Mouse (Mus musculus) ovary, postnatal 10 days (tissue): ENCODE results near the gene Sclt1.

Experiments used
- DNase-seq: peaks from one replicate; pipeline ENCODE4 v3.0.0; 2022; ENCODE audit warnings: low spot score

Gene Sclt1

DNA sequence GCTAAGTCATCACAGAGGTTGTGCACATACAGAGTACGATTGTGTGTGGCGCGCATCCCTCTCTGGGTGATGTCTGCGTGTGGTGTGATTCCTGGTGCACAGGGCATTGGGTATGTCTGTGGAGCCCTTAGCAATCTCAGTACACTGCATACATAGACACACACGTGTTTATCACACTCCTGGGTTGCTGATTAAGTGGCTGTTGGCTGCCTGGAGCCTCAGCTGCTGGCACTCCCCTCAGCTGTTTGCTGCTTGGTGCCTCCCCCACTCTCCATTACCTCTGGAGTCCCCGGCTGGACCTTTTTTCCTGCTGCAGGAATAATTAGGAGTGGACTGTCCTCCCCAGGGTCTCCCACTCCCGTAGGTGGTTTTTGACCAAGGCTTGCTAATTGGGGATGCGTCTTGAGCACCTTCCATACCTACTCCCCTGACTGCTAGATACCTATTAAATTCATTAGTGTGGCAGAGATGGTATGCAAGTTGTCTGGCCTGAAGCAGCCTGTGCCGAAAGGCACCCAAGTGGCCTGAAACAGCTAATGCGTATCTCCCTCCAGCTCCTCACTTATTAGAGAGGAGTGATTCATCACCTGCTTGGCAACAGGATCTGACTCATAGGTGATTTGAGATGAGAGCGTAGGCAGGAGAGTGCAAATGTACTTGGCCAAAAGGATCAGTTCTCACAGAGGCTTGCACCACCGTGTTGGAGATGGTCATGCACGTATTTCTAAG is 136.5 kb downstream of the Sclt1 start:
- DNase-seq: no peak

DNA sequence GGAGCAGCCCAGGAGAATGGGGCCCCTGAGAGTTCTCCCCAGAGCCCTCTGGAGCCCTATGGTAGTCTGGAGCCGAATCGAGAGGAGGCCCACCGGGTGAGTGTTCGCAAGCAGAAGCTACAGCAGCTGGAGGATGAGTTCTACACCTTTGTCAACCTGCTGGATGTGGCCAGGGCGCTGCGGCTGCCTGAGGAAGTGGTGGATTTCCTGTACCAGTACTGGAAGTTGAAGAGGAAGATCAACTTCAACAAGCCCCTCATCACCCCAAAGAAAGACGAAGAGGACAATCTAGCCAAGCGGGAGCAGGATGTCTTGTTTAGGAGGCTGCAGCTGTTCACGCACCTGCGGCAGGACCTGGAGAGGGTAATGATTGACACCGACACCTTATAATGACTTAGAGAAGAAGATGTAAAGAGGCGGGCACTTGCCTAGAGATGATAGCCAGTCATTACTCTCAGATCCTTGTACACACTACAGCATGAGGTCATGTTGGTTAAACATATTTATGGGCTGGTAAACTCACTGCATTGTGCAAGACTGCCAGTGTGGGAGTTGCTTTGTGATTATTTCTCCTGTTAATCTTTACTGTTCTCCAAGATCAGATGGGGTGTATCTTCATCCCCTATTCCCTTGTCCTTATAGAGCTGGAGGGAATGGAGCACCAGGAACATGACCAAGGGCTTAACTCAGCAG is 137.5 kb downstream of the Sclt1 start:
- no peak for DNase-seq

DNA sequence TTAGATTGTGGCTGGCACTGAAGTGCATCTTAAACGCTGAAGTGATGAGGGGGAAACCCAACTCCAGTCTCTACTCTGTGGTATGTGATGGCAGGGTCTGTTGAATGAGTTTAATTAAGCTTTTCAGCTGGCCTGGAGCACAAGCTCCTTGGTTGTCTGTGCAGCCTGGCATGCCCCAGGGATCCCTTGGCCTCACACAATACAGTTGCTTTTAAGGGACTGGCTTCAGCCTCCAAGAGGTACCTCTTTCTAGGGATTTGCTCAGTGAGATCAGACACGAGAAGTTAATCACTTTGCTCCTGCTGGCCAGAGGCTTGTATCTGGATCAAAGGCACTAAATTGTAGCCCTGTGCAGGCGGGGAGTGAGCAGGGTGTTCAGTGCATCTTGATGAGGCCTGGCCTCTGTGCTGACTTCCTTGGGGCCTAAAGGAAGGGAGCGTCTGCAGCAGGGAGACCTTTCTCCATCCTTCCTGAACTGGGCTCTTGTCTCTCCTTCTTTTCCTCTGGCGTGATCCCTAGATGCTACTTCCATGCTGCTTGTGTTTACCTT is 138.8 kb downstream of the Sclt1 start:
- DNase-seq: no peak

DNA sequence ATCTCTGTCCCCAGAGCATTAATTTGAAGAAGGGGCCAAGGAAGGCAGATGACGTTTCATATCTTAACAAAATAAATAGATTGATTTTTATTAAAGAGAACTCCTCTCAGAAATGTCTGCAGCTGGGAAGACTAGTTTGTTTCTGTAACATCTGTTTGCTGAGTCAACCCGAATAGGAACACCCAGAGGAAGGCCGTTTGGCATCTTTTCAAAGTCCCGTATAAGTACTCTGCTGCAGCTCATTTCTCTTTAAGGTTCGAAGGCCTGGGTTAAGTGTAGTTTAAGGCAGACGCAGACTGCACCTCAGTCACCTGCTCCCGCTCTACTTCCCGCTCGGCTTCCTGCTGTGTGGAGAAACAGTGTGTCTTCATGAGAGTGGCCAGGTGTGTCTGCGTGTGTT is 139.4 kb downstream of the Sclt1 start:
- no peak for DNase-seq

DNA sequence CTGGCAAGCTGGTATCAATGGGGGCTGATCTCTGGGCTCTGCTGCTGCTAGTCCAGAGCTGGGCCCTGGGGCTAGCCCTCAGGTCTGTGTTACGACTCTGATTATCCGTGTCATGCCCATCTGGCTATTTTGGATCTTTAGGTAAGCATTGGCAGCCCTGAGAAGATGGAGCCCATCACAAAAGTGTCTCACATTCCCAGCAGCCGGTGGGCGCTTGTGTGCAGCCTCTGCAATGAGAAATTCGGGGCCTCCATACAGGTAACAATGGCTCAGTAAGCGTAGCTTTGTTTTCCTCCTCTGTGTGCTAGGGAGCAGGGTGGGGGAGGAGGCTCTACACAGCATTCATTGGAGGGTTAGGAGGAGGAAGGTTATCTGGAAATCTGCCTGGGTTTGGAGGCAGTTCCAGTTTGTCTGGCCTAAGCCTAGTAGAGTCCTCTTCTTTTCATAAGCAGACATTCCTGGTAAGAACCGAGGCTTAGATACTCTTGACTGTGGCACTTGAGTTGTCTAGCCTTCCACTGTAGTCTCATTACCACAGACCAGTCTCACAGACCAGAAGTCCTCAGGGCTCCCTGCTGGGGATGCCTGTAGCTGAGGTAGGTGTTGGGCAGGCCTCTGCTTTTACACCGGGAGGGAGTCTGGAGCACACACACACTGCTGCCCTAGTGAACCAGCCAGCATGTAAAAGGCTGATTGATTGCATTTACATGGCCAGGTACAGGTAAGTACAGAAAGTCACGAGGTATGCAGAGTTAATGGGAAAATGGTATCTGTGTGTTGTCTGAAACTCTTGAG is 140.9 kb downstream of the Sclt1 start:
- no peak for DNase-seq

DNA sequence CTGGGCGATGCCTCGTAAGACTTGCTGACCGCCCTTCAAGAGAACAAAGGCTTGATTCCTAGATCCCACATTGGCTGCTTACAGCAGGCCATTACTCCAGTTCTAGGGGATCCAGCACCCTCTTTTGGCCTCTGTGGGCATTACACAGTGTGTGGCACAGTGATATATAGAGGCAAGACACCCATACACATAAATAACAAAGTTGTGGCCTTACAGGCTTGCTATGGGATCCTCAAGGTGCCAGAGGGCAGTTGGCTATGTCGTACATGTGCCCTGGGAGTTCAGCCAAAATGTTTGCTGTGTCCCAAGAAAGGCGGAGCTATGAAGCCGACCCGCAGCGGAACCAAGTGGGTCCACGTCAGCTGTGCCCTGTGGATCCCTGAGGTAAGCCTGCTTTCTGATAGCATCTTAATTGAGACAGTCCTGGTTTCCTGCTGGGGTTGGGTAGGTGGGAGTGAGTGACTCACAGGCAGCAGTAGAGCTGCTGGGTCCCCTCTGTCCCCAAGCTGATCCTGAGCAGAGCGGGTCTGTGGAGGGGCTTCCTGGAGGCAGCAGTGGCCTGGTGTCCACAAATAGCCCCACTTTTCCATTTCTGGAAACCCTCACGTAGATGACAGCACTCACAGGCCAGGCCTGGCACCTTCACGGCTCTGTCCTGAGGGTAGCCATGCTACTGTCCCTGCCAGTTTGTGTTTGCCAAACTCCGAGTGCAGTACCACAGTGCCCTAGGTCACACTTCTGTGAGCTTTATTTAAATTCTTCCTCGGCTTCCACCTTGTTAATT is 142.3 kb downstream of the Sclt1 start:
- no peak for DNase-seq

DNA sequence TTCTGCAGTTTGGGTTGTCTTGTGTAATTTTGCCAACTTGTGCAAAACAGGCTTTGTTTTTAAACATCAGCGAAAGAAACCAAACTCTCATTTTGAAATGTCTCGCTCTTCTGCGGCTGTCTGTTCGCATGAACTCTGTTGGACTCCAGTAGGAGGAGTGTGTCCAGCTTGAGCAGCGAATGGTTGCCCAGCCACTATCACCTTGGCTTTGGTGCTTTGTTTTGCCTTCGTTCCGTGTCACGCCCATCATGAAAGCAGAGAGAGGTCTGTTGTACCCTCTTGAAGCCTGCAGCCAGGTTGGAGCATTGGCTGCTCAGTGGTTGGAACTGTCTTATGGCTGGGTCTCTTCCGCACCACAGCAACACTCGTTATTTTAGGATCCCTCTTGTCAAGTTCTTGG is 143.1 kb downstream of the Sclt1 start:
- DNase-seq: no peak

DNA sequence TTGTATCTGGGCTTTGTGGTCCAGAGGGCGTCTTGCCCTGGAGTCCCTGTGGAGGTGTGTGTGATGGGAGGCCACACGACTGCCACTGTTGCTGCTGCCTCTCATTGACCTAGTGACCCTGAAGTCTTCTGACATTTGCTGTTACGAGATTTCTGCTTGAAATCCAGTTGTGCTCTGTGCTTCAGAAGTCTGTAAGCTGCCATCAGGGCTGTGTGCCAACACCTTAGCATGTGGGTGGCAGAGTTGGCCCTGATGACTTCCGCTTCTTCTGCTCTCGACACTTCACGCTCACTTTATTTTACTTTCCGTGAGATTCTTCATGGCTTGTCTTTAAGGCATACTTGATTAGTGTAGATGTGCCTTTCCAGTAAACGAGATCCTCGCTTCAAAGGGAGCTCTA is 143.9 kb downstream of the Sclt1 start:
- no peak for DNase-seq

DNA sequence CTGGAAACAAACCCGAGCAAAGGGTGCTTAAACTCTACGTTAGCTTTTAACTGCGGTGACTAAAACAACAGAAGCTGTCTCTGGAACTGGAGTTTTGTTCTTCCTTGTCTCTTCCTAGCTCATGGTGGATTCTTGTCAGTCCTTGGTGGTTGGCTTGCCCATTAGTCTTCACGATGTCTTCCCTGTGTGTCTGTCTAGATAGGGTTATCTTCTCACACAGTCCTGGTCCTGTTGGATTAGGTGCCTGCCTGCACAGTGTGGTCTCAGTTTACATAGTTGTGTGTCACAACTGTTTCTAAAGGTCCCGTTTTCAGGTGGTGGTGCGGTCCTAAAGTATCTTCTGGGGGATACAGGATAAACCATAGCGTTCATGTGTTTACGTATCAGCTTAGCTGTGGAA is 145.3 kb downstream of the Sclt1 start:
- DNase-seq: no peak

DNA sequence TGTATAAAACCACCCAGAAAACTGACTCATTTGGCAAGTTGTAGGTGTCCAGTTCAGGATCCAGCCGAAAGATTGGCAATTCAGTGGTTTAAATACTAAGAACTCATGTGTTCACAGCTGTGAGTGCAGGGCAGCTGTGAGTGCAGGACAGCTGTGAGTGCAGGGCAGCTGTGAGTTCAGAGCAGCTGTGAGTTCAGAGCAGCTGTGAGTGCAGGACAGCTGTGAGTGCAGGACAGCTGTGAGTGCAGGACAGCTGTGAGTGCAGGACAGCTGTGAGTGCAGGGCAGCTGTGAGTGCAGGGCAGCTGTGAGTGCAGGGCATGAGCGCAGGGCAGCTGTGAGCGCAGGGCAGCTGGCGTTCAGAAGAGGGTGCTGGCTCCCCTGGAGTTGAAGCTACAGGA is 147.3 kb downstream of the Sclt1 start:
- DNase-seq: no peak

DNA sequence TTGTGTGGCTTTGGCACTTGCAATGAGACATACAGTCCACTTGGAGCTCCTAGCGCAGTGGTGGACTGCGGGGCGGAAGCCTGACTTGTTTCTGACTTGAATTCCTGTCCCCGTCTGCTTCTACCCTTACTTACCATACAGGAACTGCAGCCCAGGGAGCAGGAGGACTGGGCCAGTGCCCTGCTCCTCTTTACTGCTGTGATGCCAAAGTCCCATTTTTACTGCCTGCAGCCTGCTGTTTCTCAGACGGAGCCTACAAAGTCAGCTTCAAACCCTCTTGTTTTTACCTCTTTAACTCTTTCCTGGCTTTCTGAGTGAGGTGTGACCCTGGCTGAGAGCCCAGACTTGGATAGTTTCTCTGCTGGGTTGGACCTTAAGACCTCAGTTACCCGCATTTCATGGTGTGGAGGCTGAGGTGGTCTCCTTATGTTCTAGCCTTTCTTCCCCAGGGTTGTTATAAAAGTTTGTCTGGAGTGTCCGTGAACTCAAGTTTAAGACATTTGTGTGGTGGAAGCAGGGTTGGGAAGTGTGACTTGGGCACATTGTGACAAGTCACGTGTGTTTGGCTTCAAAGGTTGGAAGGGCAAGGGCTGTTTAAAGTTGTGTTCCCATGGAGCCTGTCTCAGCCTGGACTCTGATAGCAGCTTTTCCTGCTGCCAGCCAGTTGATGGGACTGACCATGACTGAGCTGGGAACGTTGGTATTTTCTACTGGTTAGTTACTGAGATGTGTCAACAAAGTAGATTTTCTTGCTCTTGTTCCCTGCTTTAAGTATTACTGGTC is 148.0 kb downstream of the Sclt1 start:
- DNase-seq: no peak

DNA sequence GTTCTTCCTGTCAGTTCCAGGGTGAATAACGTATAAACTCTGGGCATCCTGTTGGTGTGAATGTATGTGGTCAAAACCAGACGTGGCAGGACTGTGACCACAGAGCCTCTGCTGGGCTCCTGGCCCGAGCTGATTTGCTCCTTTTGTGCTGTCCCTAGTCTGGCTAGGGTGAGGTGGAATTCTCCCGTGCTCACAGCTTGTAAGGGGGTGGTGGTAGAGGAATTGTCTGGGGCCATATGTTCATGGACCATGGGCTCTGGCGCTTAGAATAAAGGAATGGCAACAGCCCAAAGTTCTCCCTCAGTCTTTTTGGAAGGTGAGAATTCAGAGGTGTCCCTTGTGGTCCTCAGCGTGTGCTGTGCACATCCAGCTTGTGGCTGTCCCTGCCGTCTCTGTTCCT is 149.5 kb downstream of the Sclt1 start:
- DNase-seq: no peak

DNA sequence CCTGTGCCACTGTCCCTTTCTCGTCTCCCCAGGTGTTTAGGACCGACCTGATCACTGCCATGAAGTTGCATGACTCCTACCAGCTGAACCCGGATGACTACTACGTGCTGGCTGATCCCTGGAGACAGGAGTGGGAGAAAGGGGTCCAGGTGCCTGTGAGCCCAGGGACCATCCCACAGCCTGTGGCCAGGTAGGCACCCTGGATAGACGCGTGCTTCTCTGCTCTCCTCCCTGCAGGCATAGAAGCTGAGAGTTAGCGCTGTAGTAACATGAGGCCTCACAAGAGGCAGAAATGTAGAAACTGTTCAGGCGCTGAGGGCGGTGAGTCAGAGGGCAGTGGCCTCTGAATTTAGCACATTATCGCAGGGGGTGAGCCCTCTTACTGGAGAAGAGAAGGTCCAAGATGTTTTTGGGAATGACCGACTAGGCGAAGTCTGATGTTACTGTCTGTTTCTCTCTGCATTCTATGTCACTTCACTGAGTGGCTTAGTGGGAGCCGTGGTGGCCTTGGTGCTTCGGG is 150.6 kb downstream of the Sclt1 start:
- no peak for DNase-seq

DNA sequence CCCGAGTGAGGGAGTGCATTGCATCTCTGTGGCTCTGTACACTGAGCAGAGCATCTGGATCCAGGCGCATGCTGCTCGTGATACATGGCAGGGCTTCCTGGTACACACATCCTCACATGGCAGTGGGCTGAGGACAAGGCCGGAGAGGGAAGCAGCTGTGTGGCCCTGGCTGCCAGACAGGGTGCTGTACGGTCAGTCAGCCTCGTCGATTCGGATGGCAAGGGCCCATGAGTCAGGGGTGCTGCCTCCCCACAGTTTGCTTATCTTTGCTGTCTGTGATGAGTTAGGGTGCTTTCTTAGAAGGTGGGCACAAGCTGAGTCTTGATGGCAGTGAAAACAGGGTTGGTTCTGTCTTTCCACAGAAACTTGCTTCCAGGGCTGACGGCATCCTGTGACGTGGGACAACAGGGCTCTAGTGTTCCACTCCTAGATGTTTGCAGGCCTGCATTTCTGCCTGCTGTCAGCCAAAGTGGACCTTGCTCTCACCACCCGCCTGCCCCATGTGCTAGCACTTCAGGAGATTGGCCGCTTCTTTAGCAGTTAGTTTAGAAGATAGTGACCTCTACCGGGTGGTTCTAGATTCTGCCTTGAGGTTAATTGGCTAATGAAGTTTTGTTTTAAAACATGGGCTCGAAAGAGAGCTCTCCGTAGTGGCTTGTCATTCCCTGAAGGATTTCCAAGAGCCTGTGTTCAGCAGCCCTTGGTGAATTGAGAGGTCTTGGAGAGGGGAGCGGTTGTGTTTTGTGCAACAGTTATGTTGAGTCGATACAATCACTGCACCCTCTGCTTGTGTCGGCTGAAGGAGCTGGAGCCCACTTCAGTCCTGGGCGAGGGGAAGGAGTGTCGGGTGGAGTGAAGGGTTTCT is 151.4 kb downstream of the Sclt1 start:
- no peak for DNase-seq

DNA sequence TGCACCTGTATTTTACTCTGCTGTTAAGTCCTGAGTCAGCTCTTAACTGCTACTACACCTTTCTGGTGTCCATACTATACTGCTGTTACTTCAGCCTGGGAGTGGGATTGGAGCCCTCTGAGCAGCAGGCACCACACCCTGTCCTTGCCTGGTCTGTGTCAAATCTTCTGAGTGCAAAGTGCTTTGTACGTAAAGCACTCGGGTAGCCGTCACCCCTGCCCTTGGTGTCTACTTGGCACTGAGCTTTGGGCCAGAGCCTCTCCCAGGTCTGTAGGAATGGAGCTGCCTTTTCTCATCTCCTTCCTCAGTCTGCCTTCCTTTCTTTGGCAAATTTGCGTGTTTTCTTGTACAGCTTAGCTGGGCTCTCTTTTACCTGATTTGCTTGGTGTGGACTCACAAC is 152.3 kb downstream of the Sclt1 start:
- DNase-seq: no peak

DNA sequence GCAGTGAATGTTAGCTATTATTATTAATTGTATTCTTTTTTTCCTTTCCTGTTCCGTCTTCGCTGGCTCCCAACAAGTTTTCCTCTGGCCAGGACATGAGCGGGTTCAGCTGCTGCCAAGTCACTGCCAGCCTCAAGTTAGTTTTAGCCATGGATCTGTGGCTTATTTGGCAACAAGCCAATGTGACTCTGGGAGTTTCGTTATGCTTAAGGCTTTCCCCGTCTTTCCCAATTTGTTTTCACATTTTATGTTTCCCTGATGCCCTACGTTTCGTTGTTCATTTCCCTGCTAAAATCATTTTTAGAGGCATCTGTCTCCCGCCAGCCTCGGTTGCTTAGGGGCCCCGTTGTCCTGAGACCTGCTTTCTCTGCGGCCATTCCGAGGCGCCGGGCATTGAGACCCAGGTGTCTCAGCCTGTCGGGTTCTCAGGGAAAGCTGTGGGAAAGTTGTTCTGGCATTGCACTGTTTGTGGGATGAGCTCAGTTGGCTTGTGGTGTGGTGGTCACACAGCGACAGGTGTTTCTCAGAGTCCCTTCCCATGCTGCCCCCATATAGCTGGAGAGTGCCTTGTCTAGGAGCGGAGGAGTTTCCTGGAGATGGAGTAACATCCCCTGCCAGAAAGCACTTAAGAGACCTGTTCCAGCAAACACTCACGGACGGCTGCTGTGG is 152.9 kb downstream of the Sclt1 start:
- no peak for DNase-seq

DNA sequence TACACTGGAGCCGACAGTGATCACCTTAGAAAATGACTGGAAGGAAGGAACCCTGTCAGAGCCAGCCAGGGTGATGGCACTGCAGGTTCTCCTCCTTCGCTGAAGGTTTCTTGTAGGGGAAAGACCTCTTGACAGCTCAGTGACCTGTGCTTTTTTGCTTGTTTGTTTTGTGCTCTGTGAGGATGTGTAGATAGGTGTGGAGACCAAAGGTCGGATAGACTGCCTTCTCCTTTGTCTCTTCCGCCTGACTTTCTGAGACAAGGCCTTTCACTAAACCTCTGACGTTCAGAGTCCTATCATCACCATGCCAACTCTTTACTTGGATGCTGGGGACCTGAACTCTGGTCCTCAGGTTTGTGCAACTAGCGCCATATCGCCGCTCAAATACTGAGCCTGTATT is 153.8 kb downstream of the Sclt1 start:
- DNase-seq: no peak

DNA sequence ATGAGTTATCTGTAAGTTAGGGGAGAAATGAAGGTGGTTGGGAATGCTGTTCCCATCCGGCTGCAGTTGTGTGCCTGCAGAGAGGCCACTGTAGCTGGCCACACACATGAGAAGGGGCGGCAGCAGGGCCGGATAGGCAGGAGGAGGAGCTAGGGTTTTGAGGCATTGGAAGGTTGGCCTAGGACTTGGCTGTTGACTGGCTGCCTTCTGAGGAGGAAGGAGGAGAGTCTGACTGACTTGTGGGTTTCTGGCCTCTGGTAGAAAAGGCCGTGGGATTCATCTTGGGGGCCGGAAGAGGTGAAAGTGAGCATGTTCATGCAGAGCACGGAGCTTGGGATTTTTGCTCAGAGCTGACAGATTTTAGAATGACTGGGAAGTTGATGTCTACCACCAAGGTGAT is 154.7 kb downstream of the Sclt1 start:
- no peak for DNase-seq

DNA sequence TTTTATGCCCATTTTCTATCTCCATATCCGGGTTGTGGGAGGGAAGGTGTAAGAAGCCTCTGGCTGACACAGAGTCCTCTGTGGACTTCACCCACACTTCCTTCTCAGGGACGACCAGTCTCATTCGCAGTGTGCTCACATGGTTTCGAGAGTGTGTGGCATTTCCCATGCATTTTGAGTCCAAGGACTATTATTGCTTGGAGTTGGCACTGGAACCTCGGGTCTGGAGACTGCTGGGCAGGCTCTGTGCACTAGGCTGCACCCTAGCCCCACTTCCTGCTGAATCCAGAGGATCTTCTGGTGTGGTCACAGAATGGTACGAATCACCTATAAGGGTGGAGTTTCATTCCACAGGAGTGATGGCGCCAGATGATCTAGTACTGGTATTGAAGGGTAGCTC is 155.4 kb downstream of the Sclt1 start:
- no peak for DNase-seq
